Mouse (Mus musculus) forebrain, embryonic 15.5 days (tissue): ENCODE measurements around the gene Shroom4. TPM values are rescaled to one million over a fixed set of nuclear protein-coding genes. Genes with fewer than 3 reads are reported as not detected.

Experiments used
- ATAC-seq: fragments of 200-750 bp; cut with Nextera tagmentation; replicated peaks from 2 replicates; pipeline ENCODE4 v1.8.0; 2017; ENCODE audit warnings: mild to moderate bottlenecking, moderate TSS enrichment, moderate library complexity
- H3K27ac ChIP-seq: fragments of 300-500 bp; sonication (generic); replicated peaks from 2 replicates; pipeline ENCODE4 v1.5.1; 2015; ENCODE audit warnings: mild to moderate bottlenecking, inconsistent platforms
- H3K27me3 ChIP-seq: fragments of 300-500 bp; sonication (generic); 2 replicates; pipeline ENCODE4 v1.6.1; 2015; ENCODE audit warnings: inconsistent platforms
- H3K36me3 ChIP-seq: fragments of 300-500 bp; sonication (generic); 2 replicates; pipeline ENCODE4 v1.6.1; 2015; ENCODE audit warnings: mild to moderate bottlenecking, inconsistent platforms
- H3K4me1 ChIP-seq: fragments of 300-500 bp; sonication (generic); 2 replicates; pipeline ENCODE4 v1.6.1; 2015; ENCODE audit warnings: inconsistent platforms
- H3K4me2 ChIP-seq: fragments of 300-500 bp; sonication (generic); replicated peaks from 2 replicates; pipeline ENCODE4 v1.6.1; 2015; ENCODE audit warnings: mild to moderate bottlenecking, inconsistent platforms
- H3K4me3 ChIP-seq: fragments of 300-500 bp; sonication (generic); 2 replicates; pipeline ENCODE4 v1.5.1; 2015; ENCODE audit warnings: mild to moderate bottlenecking, inconsistent platforms
- H3K9ac ChIP-seq: fragments of 300-500 bp; sonication (generic); replicated peaks from 2 replicates; pipeline ENCODE4 v1.6.1; 2015; ENCODE audit warnings: mild to moderate bottlenecking, inconsistent platforms
- H3K9me3 ChIP-seq: fragments of 300-500 bp; sonication (generic); 2 replicates; pipeline ENCODE4 v1.6.1; 2016; ENCODE audit warnings: inconsistent platforms
- WGBS: fragments of 180-500 bp; shearing (Covaris S2); methylation state at CpG from one replicate; pipeline ENCODE4 v1.1.7; 2015; ENCODE audit warnings: mixed read lengths; 5-methylcytosine and 5-hydroxymethylcytosine counted together
- polyA plus RNA-seq: library from polyadenylated mRNA; unstranded; fragments of >200 nt; fragmentation: Nextera tagmentation; extraction: Ambion mirVana; gene quantifications from 2 replicates; pipeline ENCODE4 v1.2.1, GENCODE M21; 2015

Gene Shroom4
- polyA plus RNA-seq, 1 experiment from 2014 or later, result 1.3 TPM

DNA sequence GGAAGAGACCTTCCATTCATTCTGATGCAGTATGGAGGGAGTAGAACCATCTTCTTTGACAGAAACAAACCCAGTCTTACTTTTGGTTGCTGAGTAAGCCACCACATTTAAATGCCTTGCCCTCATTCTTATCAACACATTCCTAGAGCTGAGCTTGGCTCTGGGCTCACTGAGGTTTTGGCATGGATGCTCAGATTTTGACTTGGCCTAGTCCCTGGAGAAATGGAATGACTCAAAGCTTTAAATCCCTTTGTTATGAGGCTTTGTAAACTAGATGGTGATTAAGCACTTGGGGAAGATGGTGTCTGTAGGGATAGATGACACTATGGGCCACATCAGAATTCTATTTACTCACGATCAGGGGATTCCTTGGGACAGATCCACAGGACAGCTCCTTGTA lies 102.2 kb downstream of the Shroom4 start:
- H3K4me2 ChIP-seq, result no peak overlapping the region
- no peaks in the 10 kb centered on the region for H3K27me3 ChIP-seq
- no peak overlapping the region for H3K4me3 ChIP-seq
- H3K36me3 ChIP-seq, result no peaks in the 10 kb centered on the region
- H3K27ac ChIP-seq, result no peak overlapping the region
- H3K9ac ChIP-seq, result no peak overlapping the region
- no peaks in the 10 kb centered on the region for H3K4me1 ChIP-seq
- ATAC-seq, result no peak
- whole genome bisulfite sequencing, result 70% methylated on average over 1 of the region's 1 CpGs
- H3K9me3 ChIP-seq, result no peaks in the 10 kb centered on the region

- no peaks in the 10 kb centered on the region for H3K4me1 ChIP-seq
- ATAC-seq, result no peak
- no peak overlapping the region for H3K4me3 ChIP-seq
- WGBS, result 41% methylated on average over 3 of the region's 3 CpGs
- H3K9me3 ChIP-seq, result no peaks in the 10 kb centered on the region
- no peaks in the 10 kb centered on the region for H3K36me3 ChIP-seq
- H3K9ac ChIP-seq, result no peak overlapping the region
- no peak overlapping the region for H3K4me2 ChIP-seq
- no peak overlapping the region for H3K27ac ChIP-seq
- H3K27me3 ChIP-seq, result no peaks in the 10 kb centered on the region
Observed at GRCm38 (mm10) chrX:6517217-6517616, 117.6 kb downstream of the Shroom4 start.

- H3K27me3 ChIP-seq, result no peaks in the 10 kb centered on the region
- WGBS, result 59% methylated on average over 2 of the region's 2 CpGs
Observed at GRCm38 (mm10) chrX:6518421-6518820, 118.8 kb downstream of the Shroom4 start.

GRCm38 (mm10) chrX:6522935-6523334 lies 123.3 kb downstream of the Shroom4 start:
- WGBS, result 71% methylated on average over 2 of the region's 2 CpGs

More at GRCm38 (mm10) chrX:6518421-6518820, 118.8 kb downstream of the Shroom4 start:
- Histone ChIP-seq H3K4me3 (no peak overlapping the region), H3K36me3 (no peaks in the 10 kb centered on the region), H3K9me3 (no peaks in the 10 kb centered on the region), H3K4me1 (no peaks in the 10 kb centered on the region), H3K27ac (no peak overlapping the region), H3K4me2 (no peak overlapping the region), H3K9ac (no peak overlapping the region)
- ATAC-seq, result no peak

DNA sequence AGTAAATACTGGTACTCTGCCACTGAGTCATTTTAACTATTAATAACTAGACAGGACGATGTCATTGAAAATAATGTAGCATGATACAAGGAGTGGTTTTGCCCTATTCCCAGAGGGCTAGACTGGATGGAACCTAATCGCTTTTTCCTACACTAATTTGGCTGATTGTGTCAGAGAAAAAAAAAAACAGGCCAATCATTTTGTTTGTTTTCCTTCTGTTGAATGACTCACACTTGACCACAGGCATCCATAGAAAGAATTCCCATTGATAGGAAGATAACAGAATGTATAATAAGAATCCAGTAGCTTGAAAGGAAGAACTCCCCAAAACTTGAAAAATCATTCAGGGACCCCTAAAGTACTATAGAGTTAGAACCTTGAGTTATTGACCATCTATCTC lies 137.0 kb downstream of the Shroom4 start:
- 81% methylated on average over 2 of the region's 2 CpGs for WGBS
- no peak for ATAC-seq
- Histone ChIP-seq H3K27ac (no peak overlapping the region), H3K9ac (no peak overlapping the region), H3K9me3 (no peaks in the 10 kb centered on the region), H3K36me3 (no peaks in the 10 kb centered on the region), H3K4me1 (no peaks in the 10 kb centered on the region), H3K4me3 (no peak overlapping the region), H3K4me2 (no peak overlapping the region), H3K27me3 (no peaks in the 10 kb centered on the region)

More at GRCm38 (mm10) chrX:6522935-6523334, 123.3 kb downstream of the Shroom4 start:
- H3K4me3 ChIP-seq, result no peak overlapping the region
- no peaks in the 10 kb centered on the region for H3K4me1 ChIP-seq
- no peak for ATAC-seq
- no peak overlapping the region for H3K27ac ChIP-seq
- H3K36me3 ChIP-seq, result no peaks in the 10 kb centered on the region
- H3K9ac ChIP-seq, result no peak overlapping the region
- no peak overlapping the region for H3K4me2 ChIP-seq
- no peaks in the 10 kb centered on the region for H3K9me3 ChIP-seq
- no peaks in the 10 kb centered on the region for H3K27me3 ChIP-seq

GRCm38 (mm10) chrX:6537689-6538088 lies 138.0 kb downstream of the Shroom4 start:
- H3K36me3 ChIP-seq, result no peaks in the 10 kb centered on the region
- 82% methylated on average over 2 of the region's 2 CpGs for WGBS
- H3K4me1 ChIP-seq, result no peaks in the 10 kb centered on the region

GRCm38 (mm10) chrX:6565066-6565465 lies 165.4 kb downstream of the Shroom4 start:
- ATAC-seq, result no peak
- Histone ChIP-seq H3K4me3 (no peak overlapping the region), H3K36me3 (no peaks in the 10 kb centered on the region), H3K27me3 (no peaks in the 10 kb centered on the region), H3K27ac (no peak overlapping the region), H3K4me1 (no peaks in the 10 kb centered on the region), H3K9me3 (no peaks in the 10 kb centered on the region), H3K9ac (no peak overlapping the region), H3K4me2 (no peak overlapping the region)
- WGBS, result 88% methylated on average over 1 of the region's 1 CpGs

More at GRCm38 (mm10) chrX:6537689-6538088, 138.0 kb downstream of the Shroom4 start:
- no peak for ATAC-seq
- no peaks in the 10 kb centered on the region for H3K27me3 ChIP-seq
- no peaks in the 10 kb centered on the region for H3K9me3 ChIP-seq
- H3K9ac ChIP-seq, result no peak overlapping the region
- no peak overlapping the region for H3K27ac ChIP-seq
- H3K4me2 ChIP-seq, result no peak overlapping the region
- no peak overlapping the region for H3K4me3 ChIP-seq

GRCm38 (mm10) chrX:6574511-6574910 lies 174.9 kb downstream of the Shroom4 start:
- H3K9me3 ChIP-seq, result no peaks in the 10 kb centered on the region
- no peak overlapping the region for H3K27ac ChIP-seq
- no peaks in the 10 kb centered on the region for H3K4me1 ChIP-seq
- no peaks in the 10 kb centered on the region for H3K36me3 ChIP-seq
- no peaks in the 10 kb centered on the region for H3K27me3 ChIP-seq
- 38% methylated on average over 1 of the region's 1 CpGs for WGBS
- no peak overlapping the region for H3K4me2 ChIP-seq
- H3K9ac ChIP-seq, result no peak overlapping the region
- H3K4me3 ChIP-seq, result no peak overlapping the region
- ATAC-seq, result no peak

- 49% methylated on average over 6 of the region's 7 CpGs for WGBS
Observed at GRCm38 (mm10) chrX:6577001-6577400, 177.3 kb downstream of the Shroom4 start.

GRCm38 (mm10) chrX:6580671-6581070 lies 181.0 kb downstream of the Shroom4 start:
- H3K9ac ChIP-seq, result no peak overlapping the region
- H3K9me3 ChIP-seq, result no peaks in the 10 kb centered on the region
- H3K4me2 ChIP-seq, result no peak overlapping the region
- H3K4me3 ChIP-seq, result no peak overlapping the region
- 86% methylated on average over 6 of the region's 6 CpGs for WGBS
- H3K4me1 ChIP-seq, result no peaks in the 10 kb centered on the region
- H3K36me3 ChIP-seq, result no peaks in the 10 kb centered on the region
- H3K27ac ChIP-seq, result no peak overlapping the region
- no peaks in the 10 kb centered on the region for H3K27me3 ChIP-seq
- no peak for ATAC-seq

More at GRCm38 (mm10) chrX:6577001-6577400, 177.3 kb downstream of the Shroom4 start:
- Histone ChIP-seq H3K4me1 (no peaks in the 10 kb centered on the region), H3K27me3 (no peaks in the 10 kb centered on the region), H3K9me3 (no peaks in the 10 kb centered on the region), H3K4me3 (no peak overlapping the region), H3K36me3 (no peaks in the 10 kb centered on the region), H3K4me2 (no peak overlapping the region), H3K9ac (no peak overlapping the region), H3K27ac (no peak overlapping the region)
- no peak for ATAC-seq

GRCm38 (mm10) chrX:6581181-6581580 lies 181.5 kb downstream of the Shroom4 start:
- H3K4me2 ChIP-seq, result no peak overlapping the region
- no peak overlapping the region for H3K27ac ChIP-seq
- no peak for ATAC-seq
- no peak overlapping the region for H3K4me3 ChIP-seq
- H3K36me3 ChIP-seq, result no peaks in the 10 kb centered on the region
- WGBS, result 36% methylated on average over 1 of the region's 1 CpGs
- no peaks in the 10 kb centered on the region for H3K9me3 ChIP-seq
- H3K9ac ChIP-seq, result no peak overlapping the region
- no peaks in the 10 kb centered on the region for H3K4me1 ChIP-seq
- no peaks in the 10 kb centered on the region for H3K27me3 ChIP-seq

DNA sequence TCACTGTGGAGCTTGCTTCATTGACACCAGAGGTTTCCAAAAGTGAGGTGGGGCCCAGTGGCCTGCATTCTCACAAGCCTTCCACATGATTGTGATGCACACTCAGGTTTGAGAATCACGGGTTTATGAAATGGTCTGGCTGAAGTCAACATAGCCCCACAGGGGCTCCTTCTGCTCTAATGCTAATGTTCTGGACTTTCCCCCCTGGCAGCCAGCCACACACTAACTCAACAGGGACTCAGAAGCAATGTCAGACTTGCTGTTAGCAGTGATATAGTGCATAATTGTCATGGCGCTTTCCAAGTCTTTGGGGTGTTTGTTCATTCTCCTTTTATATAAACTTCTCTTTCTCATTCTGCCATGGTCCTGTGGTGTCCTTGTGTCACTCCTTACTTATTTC lies 183.0 kb downstream of the Shroom4 start:
- H3K9ac ChIP-seq, result no peak overlapping the region
- no peaks in the 10 kb centered on the region for H3K9me3 ChIP-seq
- H3K4me3 ChIP-seq, result no peak overlapping the region
- WGBS, result 93% methylated on average over 2 of the region's 2 CpGs
- H3K27ac ChIP-seq, result no peak overlapping the region
- H3K4me2 ChIP-seq, result no peak overlapping the region
- H3K27me3 ChIP-seq, result no peaks in the 10 kb centered on the region
- H3K36me3 ChIP-seq, result no peaks in the 10 kb centered on the region
- ATAC-seq, result no peak
- H3K4me1 ChIP-seq, result no peaks in the 10 kb centered on the region

GRCm38 (mm10) chrX:6594183-6594582 lies 194.5 kb downstream of the Shroom4 start:
- H3K27me3 ChIP-seq, result no peaks in the 10 kb centered on the region
- H3K36me3 ChIP-seq, result no peaks in the 10 kb centered on the region
- no peak for ATAC-seq
- H3K4me3 ChIP-seq, result no peak overlapping the region
- H3K9me3 ChIP-seq, result no peaks in the 10 kb centered on the region
- H3K27ac ChIP-seq, result no peak overlapping the region
- no peak overlapping the region for H3K4me2 ChIP-seq
- WGBS, result 85% methylated on average over 3 of the region's 3 CpGs
- no peak overlapping the region for H3K9ac ChIP-seq
- no peaks in the 10 kb centered on the region for H3K4me1 ChIP-seq
